Mouse (Mus musculus) testis, adult 2 months (tissue): Measurements from ENCODE around the gene Styx.

Experiments used
- CTCF ChIP-seq: fragments of 200-500 bp; IDR thresholded peaks from 2 replicates; pipeline ENCODE4 v1.5.1; 2012; ENCODE audit warnings: low read depth, mild to moderate bottlenecking, inconsistent platforms, low read length, moderate library complexity; ENCODE audit not compliant: control insufficient read depth, insufficient read depth, insufficient replicate concordance
- POLR2A ChIP-seq: fragments of 200-500 bp; IDR thresholded peaks from 2 replicates; pipeline ENCODE4 v1.6.1; 2012; ENCODE audit warnings: low read depth, mild to moderate bottlenecking, inconsistent platforms, low read length, moderate library complexity; ENCODE audit not compliant: control insufficient read depth

DNA sequence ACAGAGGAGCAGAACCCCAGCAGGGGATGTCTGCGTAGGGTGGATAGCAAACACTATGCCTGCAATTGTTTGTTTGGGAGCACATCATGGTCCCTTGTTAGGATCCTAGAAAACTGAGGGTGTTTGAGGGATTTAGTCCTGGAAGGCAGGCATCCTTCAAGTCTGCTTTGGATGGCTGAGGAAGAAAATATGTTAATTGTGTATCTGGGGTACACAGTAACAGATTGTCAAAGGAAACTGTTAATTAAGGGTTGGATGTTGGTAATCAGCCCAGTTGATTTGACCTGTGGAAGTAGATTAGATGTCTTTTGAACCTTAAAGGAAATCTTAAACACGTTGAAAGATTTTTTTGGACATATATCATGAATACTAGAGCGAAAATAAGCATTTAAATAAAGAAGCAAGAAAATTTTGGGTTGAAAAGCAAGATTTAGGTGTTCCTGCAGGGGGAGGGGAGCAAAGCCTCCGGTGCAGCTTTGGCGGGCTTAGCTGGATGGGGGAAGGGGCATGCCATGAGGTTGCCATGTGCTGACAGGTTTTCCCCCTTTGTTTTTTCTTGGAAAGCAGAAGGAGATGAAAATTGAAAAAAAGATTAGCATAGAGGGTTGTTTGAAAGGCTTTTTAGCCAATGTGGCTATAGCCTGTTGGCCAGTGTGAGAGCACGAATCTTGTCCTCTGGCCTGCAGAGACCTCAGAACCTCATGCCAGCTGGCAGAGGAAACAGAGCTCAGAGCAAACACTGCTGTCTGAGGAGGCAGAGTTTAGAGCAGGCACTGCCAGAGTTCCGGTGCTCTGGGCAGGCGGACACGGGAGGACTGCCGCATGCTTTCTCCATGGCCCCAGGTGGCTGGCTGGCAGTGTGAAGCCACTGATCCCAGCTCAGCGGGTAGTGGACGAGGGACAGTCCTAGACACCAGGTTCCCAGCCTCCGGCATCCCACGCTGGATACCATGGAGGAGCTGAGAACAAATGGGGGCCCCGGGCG lies 13.6 kb downstream of the Styx start:
- TF ChIP-seq CTCF (no peak), POLR2A (no peak)
